Mouse (Mus musculus) Patski (cell line): ENCODE measurements around the gene Cfap36. TPM values are rescaled to one million over a fixed set of nuclear protein-coding genes. Genes with fewer than 3 reads are reported as not detected.

Experiments
- ATAC-seq: fragments of 100-300 bp; one replicate; pipeline ENCODE4 v1.8.0; 2021
- CTCF ChIA-PET: fragments of 350-600 bp; sonication (Branson Sonifier 250); formaldehyde crosslinking; loops from one replicate; lab custom pipeline; 2022; ENCODE audit warnings: inconsistent platforms; lab: Charles Lee
- POLR2A ChIA-PET: fragments of 350-600 bp; sonication (Branson Sonifier 250); formaldehyde crosslinking; loops from one replicate; lab custom pipeline; 2022; ENCODE audit warnings: antibody characterized with exemption, inconsistent platforms; lab: Charles Lee
- DNase-seq: peaks from one replicate; pipeline ENCODE4 v3.0.0-alpha.2; 2011; ENCODE audit warnings: low read depth, low spot score
- H3K27me3 ChIP-seq: fragments of 371-371 bp; one replicate; pipeline ENCODE4 v1.5.1; 2021
- CTCF ChIP-seq: fragments of 100-300 bp; IDR thresholded peaks from one replicate; pipeline ENCODE4 v1.5.1; 2021
- in situ Hi-C: fragments of 300-500 bp; cut with MboI; formaldehyde crosslinking; loops from 3 replicates; pipeline ENCODE4 v1.11.1; 2018; ENCODE audit warnings: low pct_unique_long_range_greater_than_20kb, mixed read lengths
- polyA plus RNA-seq: library from polyadenylated mRNA; unstranded; gene quantifications from one replicate; pipeline ENCODE4 v1.2.3, GENCODE M21; 2021

The Cfap36 gene
- polyA plus RNA-seq, 1 experiment from 2014 or later, result 107 TPM

- no peaks in the 10 kb centered on the region for H3K27me3 ChIP-seq
- no peak for TF ChIP-seq CTCF
- in situ Hi-C loops, result no loop called here
- CTCF ChIA-PET, result no interaction called here
- DNase-seq (no peak), ATAC-seq (no peak)
- POLR2A ChIA-PET, result no interaction called here
Observed at GRCm38 (mm10) chr11:29238551-29238950, 8.7 kb downstream of the Cfap36 start.

GRCm38 (mm10) chr11:29238047-29238446 lies 9.2 kb downstream of the Cfap36 start:
- POLR2A ChIA-PET, result no interaction called here
- no peak for DNase-seq
- CTCF ChIA-PET, result no interaction called here

GRCm38 (mm10) chr11:29237364-29237763 lies 9.8 kb downstream of the Cfap36 start:
- no peak for ATAC-seq
- in situ Hi-C loops, result no loop called here
- DNase-seq, result no peak
- CTCF ChIA-PET, result no interaction called here
- no peak for TF ChIP-seq CTCF
- H3K27me3 ChIP-seq, result no peaks in the 10 kb centered on the region
- POLR2A ChIA-PET, result no interaction called here

More at GRCm38 (mm10) chr11:29238047-29238446, 9.2 kb downstream of the Cfap36 start:
- in situ Hi-C loops, result no loop called here
- no peak for TF ChIP-seq CTCF
- no peaks in the 10 kb centered on the region for H3K27me3 ChIP-seq
- no peak for ATAC-seq

GRCm38 (mm10) chr11:29233569-29233968 lies 13.6 kb downstream of the Cfap36 start:
- no peaks in the 10 kb centered on the region for H3K27me3 ChIP-seq
- in situ Hi-C loops, result no loop called here
- no peak for DNase-seq
- CTCF ChIA-PET, result interaction anchor here (1.4 to 1.5 kb wide), 3 partner anchors 9 to 14 kb away, joined by 3 read pairs; partner anchors contain the start of gene Cfap36
- ATAC-seq, result no peak
- no peak for TF ChIP-seq CTCF
- POLR2A ChIA-PET, result interaction anchor here (0.8 kb wide), 1 partner anchor 13 kb away, joined by 3 read pairs; no protein-coding TSS in a partner anchor

- no peak for TF ChIP-seq CTCF
- in situ Hi-C loops, result no loop called here
Observed at GRCm38 (mm10) chr11:29228957-29229356, 18.3 kb downstream of the Cfap36 start.

GRCm38 (mm10) chr11:29224754-29225153 lies 22.5 kb downstream of the Cfap36 start:
- in situ Hi-C loops, result no loop called here
- CTCF ChIA-PET, result interaction anchor here (1.3 kb wide), 1 partner anchor 12 kb away, joined by 4 read pairs; no protein-coding TSS in a partner anchor
- POLR2A ChIA-PET, result no interaction called here
- H3K27me3 ChIP-seq, result no peaks in the 10 kb centered on the region
- TF ChIP-seq CTCF, result no peak
- DNase-seq, result no peak
- no peak for ATAC-seq

More at GRCm38 (mm10) chr11:29228957-29229356, 18.3 kb downstream of the Cfap36 start:
- ATAC-seq (no peak), DNase-seq (no peak)
- H3K27me3 ChIP-seq, result no peaks in the 10 kb centered on the region
- ChIA-PET POLR2A (interaction anchor here (0.7 kb wide), 1 partner anchor 15 kb away, joined by 5 read pairs; no protein-coding TSS in a partner anchor), CTCF (no interaction called here)

GRCm38 (mm10) chr11:29222310-29222709 lies 24.9 kb downstream of the Cfap36 start:
- DNase-seq (no peak), ATAC-seq (no peak)
- POLR2A ChIA-PET, result no interaction called here
- CTCF ChIA-PET, result no interaction called here
- in situ Hi-C loops, result no loop called here
- no peaks in the 10 kb centered on the region for H3K27me3 ChIP-seq
- no peak for TF ChIP-seq CTCF

GRCm38 (mm10) chr11:29219055-29219454 lies 28.2 kb downstream of the Cfap36 start:
- ChIA-PET CTCF (no interaction called here), POLR2A (no interaction called here)
- no peaks in the 10 kb centered on the region for H3K27me3 ChIP-seq
- ATAC-seq, result no peak
- DNase-seq, result no peak
- in situ Hi-C loops, result no loop called here
- no peak for TF ChIP-seq CTCF

GRCm38 (mm10) chr11:29216196-29216595 lies 31.0 kb downstream of the Cfap36 start:
- no peaks in the 10 kb centered on the region for H3K27me3 ChIP-seq
- ATAC-seq (no peak), DNase-seq (no peak)
- in situ Hi-C loops, result no loop called here
- ChIA-PET POLR2A (no interaction called here), CTCF (no interaction called here)
- TF ChIP-seq CTCF, result no peak

- no peaks in the 10 kb centered on the region for H3K27me3 ChIP-seq
- in situ Hi-C loops, result no loop called here
- POLR2A ChIA-PET, result no interaction called here
- CTCF ChIA-PET, result no interaction called here
- DNase-seq (no peak), ATAC-seq (no peak)
- no peak for TF ChIP-seq CTCF
Observed at GRCm38 (mm10) chr11:29209774-29210173, 37.4 kb downstream of the Cfap36 start.

- ChIA-PET CTCF (no interaction called here), POLR2A (no interaction called here)
- DNase-seq (no peak), ATAC-seq (no peak)
- in situ Hi-C loops, result no loop called here
- H3K27me3 ChIP-seq, result no peaks in the 10 kb centered on the region
- TF ChIP-seq CTCF, result peak; percentile 26
Observed at GRCm38 (mm10) chr11:29203653-29204052, 43.6 kb downstream of the Cfap36 start.

- in situ Hi-C loops, result loop anchor here (25.0 kb wide), 1 partner anchor 1648 kb away; no protein-coding TSS in a partner anchor
- H3K27me3 ChIP-seq, result no peaks in the 10 kb centered on the region
- DNase-seq, result no peak
- no peak for TF ChIP-seq CTCF
- CTCF ChIA-PET, result interaction anchor here (1.2 kb wide), 1 partner anchor 25 kb away, joined by 3 read pairs; no protein-coding TSS in a partner anchor
- no peak for ATAC-seq
- POLR2A ChIA-PET, result no interaction called here
Observed at GRCm38 (mm10) chr11:29188981-29189380, 58.2 kb downstream of the Cfap36 start.
